ENCODE assay signal across 29 mouse cellular contexts in the genomic region with DNA sequence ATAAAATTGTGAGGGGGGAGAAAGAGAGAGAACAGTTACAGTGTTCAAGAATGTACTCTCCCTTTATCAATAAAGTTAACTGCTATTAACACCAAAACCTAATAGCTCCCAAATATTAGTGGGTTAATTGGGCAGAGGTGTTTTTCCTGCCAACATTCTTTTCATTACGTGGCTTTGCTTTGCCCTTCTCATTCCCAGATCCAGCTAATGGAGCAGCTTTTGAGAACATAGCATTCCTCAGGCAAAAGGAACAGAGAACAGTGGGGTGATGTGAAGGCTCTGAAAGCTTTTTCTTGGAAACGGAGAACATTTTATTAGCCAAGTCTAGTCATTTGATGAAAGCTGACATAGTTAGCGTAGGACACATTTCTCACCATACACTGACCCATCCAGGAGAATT.
DNase-seq lines count a peak whose midpoint lies in the region; ATAC-seq lines count a peak whose summit lies in the region.
"Had no signal": no experiment of that assay in that cellular context is flagged by ENCODE, and none has a peak within 500 bp of the region (broad histone marks: within the 10 kb centered on the region; RNA-seq: fewer than 3 reads in every experiment).

No protein-coding gene starts in this region.

- H3K9ac ChIP-seq in heart, embryonic 12.5 days, result no peak overlapping the region
- H3K9ac ChIP-seq: embryonic facial prominence, embryonic 12.5 days; forebrain, postnatal 0 days; kidney, embryonic 15.5 days; liver, embryonic 14.5 days; lung, embryonic 14.5 days had no signal

- H3K4me2 ChIP-seq in heart, embryonic 12.5 days, result no peak overlapping the region
- H3K4me2 ChIP-seq: embryonic facial prominence, embryonic 12.5 days; heart, embryonic 11.5 days; kidney, embryonic 15.5 days; lung, embryonic 14.5 days had no signal

- H3K4me3 ChIP-seq in heart, embryonic 12.5 days, result no peak overlapping the region
- no peak overlapping the region for H3K4me3 ChIP-seq in hindbrain, embryonic 10.5 days
- H3K4me3 ChIP-seq: embryonic facial prominence, embryonic 12.5 days; kidney, embryonic 15.5 days had no signal

- no peaks in the 10 kb centered on the region for H3K9me3 ChIP-seq in heart, embryonic 12.5 days (replicated peaks)
- H3K9me3 ChIP-seq in hindbrain, embryonic 10.5 days, result no peaks in the 10 kb centered on the region
- H3K9me3 ChIP-seq: embryonic facial prominence, embryonic 12.5 days; kidney, embryonic 15.5 days had no signal

- H3K36me3 ChIP-seq in heart, embryonic 12.5 days, result no peaks in the 10 kb centered on the region
- no peaks in the 10 kb centered on the region for H3K36me3 ChIP-seq in hindbrain, embryonic 10.5 days
- H3K36me3 ChIP-seq: embryonic facial prominence, embryonic 12.5 days; G1E; kidney, embryonic 15.5 days had no signal

- H3K27ac ChIP-seq in heart, embryonic 12.5 days (ENCODE audit: poor library complexity, severe bottlenecking), result no peak overlapping the region
- no peak overlapping the region for H3K27ac ChIP-seq in hindbrain, embryonic 10.5 days
- H3K27ac ChIP-seq: embryonic facial prominence, embryonic 12.5 days; kidney, embryonic 15.5 days; liver, embryonic 14.5 days had no signal

- peak; percentile 20; the same call in 1 of the 2 replicates for ATAC-seq in frontal cortex, adult (ENCODE audit: low TSS enrichment)
- no peak for ATAC-seq in heart, embryonic 12.5 days (ENCODE audit: insufficient number of reproducible peaks, low FRiP score)
- ATAC-seq: forebrain, postnatal 0 days; hindbrain, embryonic 16.5 days; Patski had no signal

- intact Hi-C loops in heart, postnatal 10 days (cut with DNase I), result no loop called here

- WGBS in heart, embryonic 12.5 days, result 49% methylated on average over 3 of the region's 3 CpGs
- WGBS in hindbrain, embryonic 10.5 days, result 88% methylated on average over 3 of the region's 3 CpGs

- no peaks in the 10 kb centered on the region for H3K27me3 ChIP-seq in heart, embryonic 12.5 days (replicated peaks)
- H3K27me3 ChIP-seq in hindbrain, embryonic 10.5 days (ENCODE audit: insufficient read depth, poor library complexity, severe bottlenecking), result no peaks in the 10 kb centered on the region
- H3K27me3 ChIP-seq: embryonic facial prominence, embryonic 12.5 days; kidney, embryonic 15.5 days; Patski had no signal

- no peak for DNase-seq in frontal cortex, postnatal 36 days (ENCODE audit: low spot score in 2 of 2)
- DNase-seq in heart, postnatal 10 days, result peak; percentile 4 to 6
- peak; percentile 6 for DNase-seq in right cerebral cortex, adult 18-20 months
- no peak for DNase-seq in right cerebral cortex, adult 2 months (ENCODE audit: low spot score in 2 of 2)
- DNase-seq in hindbrain, embryonic 10.5 days (ENCODE audit: low spot score), result no peak
- DNase-seq: adrenal gland, postnatal 10 days; cerebellum, adult 11-12 months; cerebellum, adult 9-11 months; embryo, embryonic 11 days; forebrain, postnatal 0 days; gastrocnemius, postnatal 36 days; kidney, adult 18-20 months; kidney, postnatal 36 days; liver; lung, embryonic 14.5 days; midbrain, embryonic 14.5 days; right cerebral cortex, postnatal 25 days; spleen, adult 18-20 months; thymus, adult 18-20 months; thymus, postnatal 25 days had no signal

- peaks cover 4% of the 10 kb centered on the region for H3K4me1 ChIP-seq in heart, embryonic 12.5 days (replicated peaks)
- no peaks in the 10 kb centered on the region for H3K4me1 ChIP-seq in hindbrain, embryonic 10.5 days (replicated peaks)
- H3K4me1 ChIP-seq: embryonic facial prominence, embryonic 12.5 days; kidney, embryonic 15.5 days had no signal

Comparison
In these comparisons a context has a peak if more than half of its experiments do, and no peak if none do; other contexts are left out.
1. DNase-seq: peak in heart, postnatal 10 days (2 of 2) and right cerebral cortex, adult 18-20 months (single experiment); none in frontal cortex, postnatal 36 days (0 of 2), right cerebral cortex, adult 2 months (0 of 2) and hindbrain, embryonic 10.5 days (single experiment).